Mouse (Mus musculus) neural tube, embryonic 13.5 days (tissue): Measurements from ENCODE around the gene Rbms1. TPM values are rescaled to one million over a fixed set of nuclear protein-coding genes. Genes with fewer than 3 reads are reported as not detected.

Experiments
- ATAC-seq: fragments of 200-750 bp; cut with Nextera tagmentation; 2 replicates; pipeline ENCODE4 v1.8.0; 2017; ENCODE audit warnings: low read depth, mild to moderate bottlenecking, moderate TSS enrichment, moderate library complexity
- H3K27ac ChIP-seq: fragments of 300-500 bp; sonication (generic); replicated peaks from 2 replicates; pipeline ENCODE4 v1.5.1; 2015; ENCODE audit warnings: moderate library complexity, mild to moderate bottlenecking, inconsistent platforms
- H3K27me3 ChIP-seq: fragments of 300-500 bp; sonication (generic); 2 replicates; pipeline ENCODE4 v1.6.1; 2015; ENCODE audit warnings: mild to moderate bottlenecking, inconsistent platforms
- H3K36me3 ChIP-seq: fragments of 300-500 bp; sonication (generic); 2 replicates; pipeline ENCODE4 v1.6.1; 2015; ENCODE audit warnings: mild to moderate bottlenecking, inconsistent platforms
- H3K4me1 ChIP-seq: fragments of 300-500 bp; sonication (generic); replicated peaks from 2 replicates; pipeline ENCODE4 v1.6.1; 2015; ENCODE audit warnings: inconsistent platforms
- H3K4me2 ChIP-seq: fragments of 300-500 bp; sonication (generic); 2 replicates; pipeline ENCODE4 v1.6.1; 2015; ENCODE audit warnings: inconsistent platforms, mild to moderate bottlenecking, moderate library complexity
- H3K4me3 ChIP-seq: fragments of 300-500 bp; sonication (generic); 2 replicates; pipeline ENCODE4 v1.5.1; 2015; ENCODE audit warnings: mild to moderate bottlenecking, inconsistent platforms
- H3K9ac ChIP-seq: fragments of 300-500 bp; sonication (generic); 2 replicates; pipeline ENCODE4 v1.6.1; 2015; ENCODE audit warnings: moderate library complexity, mild to moderate bottlenecking, inconsistent platforms
- H3K9me3 ChIP-seq: fragments of 300-500 bp; sonication (generic); 2 replicates; pipeline ENCODE4 v1.6.1; 2016; ENCODE audit warnings: inconsistent platforms
- WGBS: fragments of 180-500 bp; shearing (Covaris S2); methylation state at CpG from one replicate; pipeline ENCODE4 v1.1.7; 2015; 5-methylcytosine and 5-hydroxymethylcytosine counted together
- polyA plus RNA-seq: library from polyadenylated mRNA; unstranded; fragments of >200 nt; fragmentation: Nextera tagmentation; extraction: Ambion mirVana; gene quantifications from 2 replicates; pipeline ENCODE4 v1.2.1, GENCODE M21; 2015

Rbms1 gene
- polyA plus RNA-seq, 1 experiment from 2014 or later, result 72.0 TPM

DNA sequence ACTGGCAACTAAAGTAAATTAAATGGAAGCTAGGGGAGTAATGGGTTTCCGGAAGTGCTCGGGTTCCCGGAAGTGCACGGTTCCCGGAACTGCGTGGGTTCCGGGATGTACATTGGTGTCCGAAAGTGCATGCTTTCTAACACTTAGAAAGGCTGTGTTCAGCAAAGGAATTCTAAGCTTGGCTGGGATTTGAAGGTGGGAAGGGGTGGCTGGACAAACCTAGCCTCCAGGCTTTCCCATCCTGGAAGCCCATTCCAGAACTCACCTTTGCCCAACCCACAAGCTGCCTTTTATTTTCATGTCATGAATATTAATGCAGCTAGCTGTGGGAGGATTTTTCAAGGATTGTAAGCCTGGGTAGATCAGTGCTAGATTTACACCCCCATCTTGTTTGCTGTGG lies 51.3 kb downstream of the Rbms1 start:
- Histone ChIP-seq H3K4me3 (no peak overlapping the region), H3K9ac (0 out of 2 replicates have a peak overlapping the region, but pooled peaks have one; percentile 26), H3K4me1 (peaks cover 34% of the 10 kb centered on the region), H3K27ac (no peak overlapping the region), H3K4me2 (no peak overlapping the region), H3K9me3 (no peaks in the 10 kb centered on the region), H3K36me3 (no peaks in the 10 kb centered on the region), H3K27me3 (no peaks in the 10 kb centered on the region)
- ATAC-seq, result no peak
- 81% methylated on average over 8 of the region's 8 CpGs for WGBS

- H3K4me1 ChIP-seq, result peaks cover 34% of the 10 kb centered on the region
- H3K36me3 ChIP-seq, result no peaks in the 10 kb centered on the region
- no peak overlapping the region for H3K4me3 ChIP-seq
- 80% methylated on average over 6 of the region's 6 CpGs for WGBS
- H3K9me3 ChIP-seq, result no peaks in the 10 kb centered on the region
- no peak overlapping the region for H3K9ac ChIP-seq
- ATAC-seq, result no peak
- no peaks in the 10 kb centered on the region for H3K27me3 ChIP-seq
- H3K4me2 ChIP-seq, result no peak overlapping the region
- H3K27ac ChIP-seq, result no peak overlapping the region
Measured at GRCm38 (mm10) chr2:60910820-60911219, 52.2 kb downstream of the Rbms1 start.

DNA sequence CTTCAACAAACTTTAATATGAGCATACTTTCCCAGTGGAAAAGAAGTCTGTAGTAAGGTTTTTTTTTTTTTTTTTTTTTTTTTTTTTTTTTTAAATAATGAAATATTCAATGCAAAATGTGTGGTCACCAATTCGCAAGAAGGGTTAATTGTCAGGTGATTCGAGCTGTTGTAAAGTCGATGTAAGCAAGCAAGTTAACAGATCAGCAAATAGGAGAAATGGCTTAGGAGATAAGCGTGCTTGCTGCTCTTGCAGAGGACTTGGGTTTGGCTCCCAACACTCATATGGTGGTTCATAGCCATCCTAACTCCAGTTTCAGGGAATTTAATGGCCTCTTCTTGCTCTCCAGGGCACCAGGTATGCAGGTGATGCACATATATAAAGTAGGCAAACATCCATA lies 54.4 kb downstream of the Rbms1 start:
- H3K9me3 ChIP-seq, result no peaks in the 10 kb centered on the region
- no peaks in the 10 kb centered on the region for H3K36me3 ChIP-seq
- no peak overlapping the region for H3K4me2 ChIP-seq
- no peak overlapping the region for H3K4me3 ChIP-seq
- H3K27me3 ChIP-seq, result no peaks in the 10 kb centered on the region
- no peak for ATAC-seq
- 83% methylated on average over 4 of the region's 4 CpGs for WGBS
- H3K4me1 ChIP-seq, result peaks cover 30% of the 10 kb centered on the region
- no peak overlapping the region for H3K27ac ChIP-seq
- H3K9ac ChIP-seq, result no peak overlapping the region

- Histone ChIP-seq H3K9ac (no peak overlapping the region), H3K27me3 (no peaks in the 10 kb centered on the region), H3K4me1 (peaks cover 26% of the 10 kb centered on the region), H3K36me3 (no peaks in the 10 kb centered on the region), H3K27ac (no peak overlapping the region), H3K4me2 (no peak overlapping the region), H3K9me3 (no peaks in the 10 kb centered on the region), H3K4me3 (no peak overlapping the region)
- ATAC-seq, result no peak
- WGBS, result 88% methylated on average over 12 of the region's 12 CpGs
Measured at GRCm38 (mm10) chr2:60908116-60908515, 54.9 kb downstream of the Rbms1 start.

DNA sequence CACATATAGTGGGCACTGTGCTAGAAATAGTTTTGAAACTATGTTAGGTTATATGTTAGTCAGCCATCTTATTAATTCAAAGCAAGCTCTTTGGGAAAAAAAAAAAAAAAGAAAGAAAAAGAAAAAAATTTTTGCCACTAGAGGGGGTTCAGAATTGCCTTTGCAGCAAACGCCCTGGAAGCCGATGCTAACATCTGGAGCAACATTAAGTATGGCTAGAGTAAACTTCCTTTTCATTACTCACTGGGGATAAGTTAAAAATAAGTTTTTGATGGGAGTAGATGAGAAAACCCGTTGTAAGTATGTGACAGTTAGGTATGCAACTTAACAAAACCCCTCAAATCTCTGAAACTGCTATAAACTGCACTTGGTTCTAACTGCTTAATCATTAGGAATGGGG lies 57.7 kb downstream of the Rbms1 start:
- no peak overlapping the region for H3K4me2 ChIP-seq
- H3K27me3 ChIP-seq, result no peaks in the 10 kb centered on the region
- no peak for ATAC-seq
- 0 out of 2 replicates have a peak, but pooled peaks cover 4% of the 10 kb centered on the region for H3K4me1 ChIP-seq
- 35% methylated on average over 3 of the region's 3 CpGs for WGBS
- no peaks in the 10 kb centered on the region for H3K9me3 ChIP-seq
- no peak overlapping the region for H3K4me3 ChIP-seq
- no peak overlapping the region for H3K27ac ChIP-seq
- H3K36me3 ChIP-seq, result no peaks in the 10 kb centered on the region
- H3K9ac ChIP-seq, result no peak overlapping the region

DNA sequence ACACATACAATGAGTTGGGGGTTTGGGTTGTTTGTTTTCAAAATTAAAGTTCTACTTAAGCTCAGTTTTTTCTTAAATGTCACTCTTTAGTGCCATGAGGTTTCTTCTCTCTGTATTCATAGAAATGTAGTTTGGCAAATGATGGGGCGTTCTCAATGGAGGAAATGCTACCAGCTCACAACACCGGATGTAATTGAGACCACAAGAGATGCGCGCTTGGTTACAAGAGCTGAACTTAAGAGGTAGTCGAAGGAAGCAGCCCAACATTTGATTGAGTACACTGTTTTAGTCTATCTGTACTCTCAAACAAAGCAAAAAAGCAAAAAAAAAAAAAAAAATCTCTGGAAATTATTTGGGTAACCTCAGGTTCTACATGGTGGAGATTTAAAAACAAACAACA lies 58.9 kb downstream of the Rbms1 start:
- no peak for ATAC-seq
- H3K4me2 ChIP-seq, result no peak overlapping the region
- H3K27ac ChIP-seq, result no peak overlapping the region
- H3K4me1 ChIP-seq, result 0 out of 2 replicates have a peak, but pooled peaks cover 4% of the 10 kb centered on the region
- 90% methylated on average over 5 of the region's 5 CpGs for WGBS
- H3K9me3 ChIP-seq, result no peaks in the 10 kb centered on the region
- no peaks in the 10 kb centered on the region for H3K36me3 ChIP-seq
- H3K27me3 ChIP-seq, result no peaks in the 10 kb centered on the region
- no peak overlapping the region for H3K9ac ChIP-seq
- H3K4me3 ChIP-seq, result no peak overlapping the region

DNA sequence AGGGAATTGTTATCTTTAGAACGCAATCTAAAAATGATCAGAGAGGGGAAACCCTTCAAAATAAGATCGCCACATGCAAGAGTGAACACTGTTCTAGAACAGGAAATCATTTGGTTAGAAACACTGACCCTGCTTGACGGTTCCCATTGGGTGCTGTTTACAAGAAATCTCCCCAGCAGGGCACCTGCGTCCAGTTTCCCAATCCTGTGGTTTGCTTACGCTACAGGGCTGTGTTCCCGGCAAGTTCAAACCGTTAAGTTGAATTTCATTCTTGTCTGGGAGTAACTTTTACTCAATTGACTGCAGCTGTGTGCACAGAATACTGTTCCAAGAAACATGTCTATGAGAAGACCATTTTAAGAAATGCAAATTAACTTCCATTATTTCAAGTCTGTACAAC lies 59.5 kb downstream of the Rbms1 start:
- Histone ChIP-seq H3K27ac (no peak overlapping the region), H3K4me2 (no peak overlapping the region), H3K27me3 (no peaks in the 10 kb centered on the region), H3K4me1 (0 out of 2 replicates have a peak, but pooled peaks cover 4% of the 10 kb centered on the region), H3K9ac (no peak overlapping the region), H3K9me3 (no peaks in the 10 kb centered on the region), H3K36me3 (no peaks in the 10 kb centered on the region), H3K4me3 (no peak overlapping the region)
- WGBS, result 76% methylated on average over 7 of the region's 7 CpGs
- ATAC-seq, result no peak

DNA sequence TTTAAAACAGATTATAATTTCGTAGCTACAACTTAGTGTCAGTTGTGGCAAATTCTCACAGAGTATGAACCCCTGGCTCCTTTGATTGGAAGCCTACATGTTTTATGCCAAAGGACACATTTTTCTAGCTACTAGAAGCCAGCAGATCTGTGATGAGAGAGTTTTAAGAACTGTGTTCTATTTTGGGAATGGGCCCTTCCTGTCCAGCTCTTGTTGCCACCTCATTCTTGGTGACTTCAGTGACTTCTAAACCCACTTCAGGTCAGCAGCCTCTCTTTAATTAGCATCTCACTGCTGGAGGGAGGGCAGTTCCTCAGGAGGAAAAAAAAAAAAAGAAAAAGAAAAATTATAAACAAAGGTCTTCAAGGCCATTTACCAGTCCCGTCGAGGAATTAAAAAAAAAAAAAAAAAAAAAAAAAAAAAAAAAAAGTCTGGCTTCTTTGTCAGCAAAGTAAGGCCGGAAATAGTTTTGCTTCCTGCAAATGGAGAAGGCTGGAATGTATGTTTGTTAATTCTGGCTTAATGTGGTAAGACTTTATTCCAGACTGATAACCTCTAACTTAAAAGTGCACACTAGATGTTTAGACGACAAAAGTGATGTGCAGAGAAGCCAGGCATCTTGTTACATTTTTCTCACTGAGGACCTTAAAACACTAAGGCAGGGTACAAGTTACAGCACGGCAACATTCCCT lies 60.4 kb downstream of the Rbms1 start:
- H3K9ac ChIP-seq, result no peak overlapping the region
- no peak for ATAC-seq
- no peaks in the 10 kb centered on the region for H3K36me3 ChIP-seq
- 81% methylated on average over 6 of the region's 6 CpGs for WGBS
- H3K4me2 ChIP-seq, result no peak overlapping the region
- 0 out of 2 replicates have a peak, but pooled peaks cover under 1% of the 10 kb centered on the region for H3K9me3 ChIP-seq
- no peaks in the 10 kb centered on the region for H3K27me3 ChIP-seq
- no peak overlapping the region for H3K27ac ChIP-seq
- H3K4me1 ChIP-seq, result 0 out of 2 replicates have a peak, but pooled peaks cover 4% of the 10 kb centered on the region
- H3K4me3 ChIP-seq, result no peak overlapping the region

GRCm38 (mm10) chr2:60901511-60901951 lies 61.5 kb downstream of the Rbms1 start:
- Histone ChIP-seq H3K4me2 (no peak overlapping the region), H3K36me3 (no peaks in the 10 kb centered on the region), H3K27me3 (no peaks in the 10 kb centered on the region), H3K4me1 (0 out of 2 replicates have a peak, but pooled peaks cover 4% of the 10 kb centered on the region), H3K4me3 (no peak overlapping the region), H3K27ac (peak overlapping the region; percentile 42; the same call in 1 of the 2 replicates), H3K9me3 (0 out of 2 replicates have a peak, but pooled peaks cover 3% of the 10 kb centered on the region), H3K9ac (no peak overlapping the region)
- no peak for ATAC-seq
- 82% methylated on average over 15 of the region's 15 CpGs for WGBS

- Histone ChIP-seq H3K4me2 (no peak overlapping the region), H3K4me1 (0 out of 2 replicates have a peak, but pooled peaks cover 4% of the 10 kb centered on the region), H3K27me3 (no peaks in the 10 kb centered on the region), H3K27ac (no peak overlapping the region), H3K9me3 (0 out of 2 replicates have a peak, but pooled peaks cover 3% of the 10 kb centered on the region), H3K36me3 (no peaks in the 10 kb centered on the region), H3K4me3 (no peak overlapping the region), H3K9ac (no peak overlapping the region)
- 86% methylated on average over 6 of the region's 6 CpGs for WGBS
- no peak for ATAC-seq
Measured at GRCm38 (mm10) chr2:60901013-60901412, 62.0 kb downstream of the Rbms1 start.

DNA sequence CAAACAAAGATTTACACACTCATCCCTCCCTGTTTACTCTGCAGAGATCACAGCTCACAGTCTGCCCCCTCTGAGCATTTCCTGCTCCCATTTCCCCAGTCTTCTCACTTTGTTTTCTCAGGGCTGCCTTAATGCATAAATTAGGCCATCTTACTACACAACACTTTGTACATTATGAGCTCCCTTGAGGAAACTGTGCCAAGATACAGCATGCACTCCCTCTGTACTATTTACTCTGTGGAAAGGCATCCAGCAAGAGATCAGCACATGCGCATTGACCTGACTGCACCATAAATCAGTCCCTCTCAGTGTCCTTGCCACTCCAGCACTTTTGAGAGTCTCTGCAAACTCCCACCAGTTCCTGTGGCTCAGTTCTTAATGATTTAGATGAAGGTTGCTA lies 70.0 kb downstream of the Rbms1 start:
- Histone ChIP-seq H3K4me1 (peaks cover 15% of the 10 kb centered on the region), H3K27me3 (no peaks in the 10 kb centered on the region), H3K9ac (no peak overlapping the region), H3K4me2 (no peak overlapping the region), H3K4me3 (no peak overlapping the region), H3K9me3 (0 out of 2 replicates have a peak, but pooled peaks cover 3% of the 10 kb centered on the region), H3K27ac (no peak overlapping the region), H3K36me3 (no peaks in the 10 kb centered on the region)
- 61% methylated on average over 1 of the region's 1 CpGs for WGBS
- ATAC-seq, result peak; percentile 50; the same call in 1 of the 2 replicates

DNA sequence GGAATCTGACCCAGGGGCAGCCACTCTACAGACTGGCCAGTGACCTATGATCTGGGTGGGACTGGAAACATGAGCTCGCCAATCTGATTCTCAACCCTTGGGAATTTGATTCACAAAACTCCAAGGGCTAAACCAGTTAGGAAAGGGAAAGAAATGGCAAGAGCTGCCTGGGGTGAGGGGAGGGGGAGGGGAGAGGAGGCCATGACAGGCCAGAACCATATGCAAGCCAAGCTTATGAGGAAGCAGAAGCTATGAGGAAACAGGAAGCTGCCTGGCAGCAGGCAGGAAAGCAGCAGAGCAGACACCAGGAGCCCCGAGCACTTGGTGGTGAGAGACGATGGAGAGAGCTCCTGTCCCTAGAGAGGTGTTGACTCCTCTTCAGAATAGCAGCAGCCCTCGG lies 79.1 kb downstream of the Rbms1 start:
- no peaks in the 10 kb centered on the region for H3K27me3 ChIP-seq
- ATAC-seq, result no peak
- H3K4me3 ChIP-seq, result no peak overlapping the region
- peaks cover 38% of the 10 kb centered on the region for H3K4me1 ChIP-seq
- H3K9ac ChIP-seq, result no peak overlapping the region
- no peak overlapping the region for H3K4me2 ChIP-seq
- H3K27ac ChIP-seq, result no peak overlapping the region
- 53% methylated on average over 4 of the region's 4 CpGs for WGBS
- no peaks in the 10 kb centered on the region for H3K9me3 ChIP-seq
- H3K36me3 ChIP-seq, result no peaks in the 10 kb centered on the region

GRCm38 (mm10) chr2:60883043-60883365 lies 80.0 kb downstream of the Rbms1 start:
- no peak overlapping the region for H3K9ac ChIP-seq
- H3K4me3 ChIP-seq, result no peak overlapping the region
- no peaks in the 10 kb centered on the region for H3K36me3 ChIP-seq
- peaks cover 47% of the 10 kb centered on the region for H3K4me1 ChIP-seq
- H3K27me3 ChIP-seq, result no peaks in the 10 kb centered on the region
- WGBS, result 72% methylated on average over 3 of the region's 3 CpGs
- H3K4me2 ChIP-seq, result no peak overlapping the region
- no peak overlapping the region for H3K27ac ChIP-seq
- no peaks in the 10 kb centered on the region for H3K9me3 ChIP-seq
- ATAC-seq, result no peak
